Mouse (Mus musculus): Measurements from ENCODE around the gene Syngr4.

GRCm38 (mm10) chr7:45850661-45851060, 45.9 kb downstream of the Syngr4 start:
- no peak for TF ChIP-seq CTCF (conservative IDR thresholded peaks at IDR 0.05; ENCODE audit: insufficient read depth, insufficient read length, low read depth, low read length)
- TF ChIP-seq POLR2A (IDR thresholded peaks at IDR 0.05; ENCODE audit: low read depth, low read length): no peak
